12 mouse cellular contexts compared by ENCODE assay signal in the genomic region with DNA sequence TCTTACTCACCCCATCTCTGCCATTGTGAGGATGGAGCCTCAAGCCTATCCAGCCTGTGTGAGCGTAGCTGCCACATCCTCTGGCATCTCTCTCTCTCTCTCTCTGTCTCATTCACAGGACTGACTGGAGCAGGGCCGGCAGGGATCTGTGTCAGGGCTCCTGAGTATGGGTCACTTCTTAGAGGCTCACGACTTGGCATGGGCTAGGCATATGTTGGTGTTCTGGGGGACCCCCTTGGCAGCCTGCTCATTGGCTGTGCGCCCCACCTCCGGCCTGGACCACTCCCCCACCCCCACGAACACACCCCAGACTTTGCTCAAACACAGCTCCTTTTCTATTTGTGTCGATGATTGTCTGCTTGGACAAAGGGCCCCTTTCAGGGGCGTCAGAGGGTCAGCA. TPM values are rescaled to one million over a fixed set of nuclear protein-coding genes. Genes with fewer than 3 reads are reported as not detected.
DNase-seq lines count a peak whose midpoint lies in the region; ATAC-seq and TF ChIP-seq lines count a peak whose summit lies in the region.
"Had no signal": no experiment of that assay in that cellular context is flagged by ENCODE, and none has a peak within 500 bp of the region (broad histone marks: within the 10 kb centered on the region; RNA-seq: fewer than 3 reads in every experiment).

No protein-coding gene starts in this region.

- 0 out of 2 replicates have a peak overlapping the region, but pooled peaks have one; percentile 8 for H3K9ac ChIP-seq in neural tube, embryonic 11.5 days (ENCODE audit: low read length)
- no peak overlapping the region for H3K9ac ChIP-seq in hindbrain, embryonic 11.5 days (ENCODE audit: low read depth, low read length)
- H3K9ac ChIP-seq in midbrain, embryonic 12.5 days (replicated peaks), result peak overlapping the region; percentile 17; the same call in 1 of the 2 replicates
- H3K9ac ChIP-seq: lung, embryonic 14.5 days had no signal

- intact Hi-C loops in left cerebral cortex, adult 2 months (cut with DNase I), result no loop called here

- no peak for TF ChIP-seq CTCF in left cerebral cortex, adult 2 months (IDR thresholded peaks at IDR 0.05)

- ATAC-seq in neural tube, embryonic 11.5 days (ENCODE audit: insufficient read depth, low FRiP score, low TSS enrichment), result peak; percentile 13; the same call in 1 of the 2 replicates
- ATAC-seq in hindbrain, embryonic 11.5 days (ENCODE audit: low FRiP score), result peak; percentile 15; the same call in 1 of the 2 replicates
- no peak for ATAC-seq in midbrain, embryonic 12.5 days (ENCODE audit: low FRiP score, low read depth)

- H3K4me3 ChIP-seq in neural tube, embryonic 11.5 days (ENCODE audit: low read depth, low read length), result no peak overlapping the region
- H3K4me3 ChIP-seq in hindbrain, embryonic 11.5 days (ENCODE audit: low read depth, low read length), result no peak overlapping the region
- no peak overlapping the region for H3K4me3 ChIP-seq in midbrain, embryonic 12.5 days
- H3K4me3 ChIP-seq in left cerebral cortex, adult 2 months, result no peak overlapping the region
- H3K4me3 ChIP-seq: erythroblast, embryonic 14.5 days had no signal

- H3K4me1 ChIP-seq in neural tube, embryonic 11.5 days (ENCODE audit: control insufficient read depth, insufficient read depth, low read length), result peaks cover 38% of the 10 kb centered on the region
- peaks cover 26% of the 10 kb centered on the region for H3K4me1 ChIP-seq in hindbrain, embryonic 11.5 days (replicated peaks; ENCODE audit: control insufficient read depth, insufficient read depth, low read length)
- peaks cover 64% of the 10 kb centered on the region for H3K4me1 ChIP-seq in midbrain, embryonic 12.5 days

- no peaks in the 10 kb centered on the region for H3K36me3 ChIP-seq in neural tube, embryonic 11.5 days (ENCODE audit: control insufficient read depth, insufficient read depth, low read length)
- no peaks in the 10 kb centered on the region for H3K36me3 ChIP-seq in hindbrain, embryonic 11.5 days (ENCODE audit: control insufficient read depth, insufficient read depth, low read length)
- H3K36me3 ChIP-seq in midbrain, embryonic 12.5 days, result no peaks in the 10 kb centered on the region

- H3K27me3 ChIP-seq in neural tube, embryonic 11.5 days (ENCODE audit: control insufficient read depth, insufficient read depth, low read length), result 0 out of 2 replicates have a peak, but pooled peaks cover 2% of the 10 kb centered on the region
- H3K27me3 ChIP-seq in hindbrain, embryonic 11.5 days (ENCODE audit: control insufficient read depth, insufficient read depth, low read length), result 0 out of 2 replicates have a peak, but pooled peaks cover 3% of the 10 kb centered on the region
- H3K27me3 ChIP-seq in midbrain, embryonic 12.5 days, result peaks cover 76% of the 10 kb centered on the region

- no peak overlapping the region for H3K4me2 ChIP-seq in neural tube, embryonic 11.5 days (ENCODE audit: low read depth)
- no peak overlapping the region; the same call in 1 of the 2 replicates for H3K4me2 ChIP-seq in hindbrain, embryonic 11.5 days (replicated peaks; ENCODE audit: low read depth, low read length)
- no peak overlapping the region; the same call in 1 of the 2 replicates for H3K4me2 ChIP-seq in midbrain, embryonic 12.5 days (replicated peaks)
- H3K4me2 ChIP-seq: lung, embryonic 14.5 days had no signal

- whole genome bisulfite sequencing in neural tube, embryonic 11.5 days, result 37% methylated on average over 8 of the region's 8 CpGs
- 31% methylated on average over 8 of the region's 8 CpGs for whole genome bisulfite sequencing in hindbrain, embryonic 11.5 days
- WGBS in midbrain, embryonic 12.5 days, result 17% methylated on average over 8 of the region's 8 CpGs

- H3K9me3 ChIP-seq in neural tube, embryonic 11.5 days (ENCODE audit: control insufficient read depth, low read length), result no peaks in the 10 kb centered on the region
- no peaks in the 10 kb centered on the region for H3K9me3 ChIP-seq in hindbrain, embryonic 11.5 days (ENCODE audit: control insufficient read depth, low read length)
- no peaks in the 10 kb centered on the region for H3K9me3 ChIP-seq in midbrain, embryonic 12.5 days

- peak; percentile 50 for DNase-seq in neural tube, embryonic 11.5 days (ENCODE audit: low spot score)
- no peak for DNase-seq in neural tube, embryonic 10.5 days (ENCODE audit: extremely low spot score, low spot score)
- DNase-seq in hindbrain, embryonic 11.5 days (ENCODE audit: low spot score), result no peak
- DNase-seq in gastrocnemius, postnatal 25 days, result no peak
- no peak for DNase-seq in kidney, postnatal 10 days
- no peak for DNase-seq in left cerebral cortex, adult 2 months (ENCODE audit: extremely low spot score in 1 of 2, low spot score in 2 of 2)
- DNase-seq in gastrocnemius, postnatal 4 days (ENCODE audit: low spot score in 2 of 2), result no peak
- DNase-seq: cerebellum, adult 9-11 months; kidney, adult 8-10 months; lung, embryonic 14.5 days had no signal

- H3K27ac ChIP-seq in neural tube, embryonic 11.5 days (ENCODE audit: low read depth, low read length), result peak overlapping the region; percentile 83
- peak overlapping the region; percentile 84 for H3K27ac ChIP-seq in hindbrain, embryonic 11.5 days (ENCODE audit: low read depth, low read length)
- H3K27ac ChIP-seq in midbrain, embryonic 12.5 days (replicated peaks), result peak overlapping the region; percentile 84
- no peak overlapping the region for H3K27ac ChIP-seq in left cerebral cortex, adult 2 months

RNA-seq across cellular contexts. Expression of a gene that starts 17.5 kb away (rescaled TPM):
- polyA plus RNA-seq in neural tube, embryonic 11.5 days (2014; fragmentation: Nextera tagmentation; extraction: Ambion mirVana), result 61.3 and 72.0 TPM in 2 replicates
- 50.9 and 56.4 TPM in 2 replicates for polyA plus RNA-seq in hindbrain, embryonic 11.5 days (2014; fragmentation: Nextera tagmentation; extraction: Ambion mirVana)
- 66.2 and 88.3 TPM in 2 replicates for polyA plus RNA-seq in midbrain, embryonic 12.5 days (2016; fragmentation: Nextera tagmentation; extraction: Ambion mirVana)
- 1 to 10 TPM; 2.1 to 3.8 TPM for total RNA-seq in gastrocnemius, postnatal 25 days (2021)
- 100 to 1,000 TPM; 112 to 140 TPM for total RNA-seq in left cerebral cortex, adult 2 months (2021)
- total RNA-seq in gastrocnemius, postnatal 4 days (2021), result 1 to 10 TPM; 2.2 to 2.6 TPM
- polyA plus RNA-seq: erythroblast, embryonic 14.5 days had no signal

RNA-seq across cellular contexts. Expression of a gene that starts 45.8 kb away (rescaled TPM):
- 38.6 and 39.7 TPM in 2 replicates for polyA plus RNA-seq in neural tube, embryonic 11.5 days (2014; fragmentation: Nextera tagmentation; extraction: Ambion mirVana)
- polyA plus RNA-seq in hindbrain, embryonic 11.5 days (2014; fragmentation: Nextera tagmentation; extraction: Ambion mirVana), result 37.2 and 39.0 TPM in 2 replicates
- 31.8 and 37.5 TPM in 2 replicates for polyA plus RNA-seq in midbrain, embryonic 12.5 days (2016; fragmentation: Nextera tagmentation; extraction: Ambion mirVana)
- total RNA-seq in gastrocnemius, postnatal 25 days (2021), result 1 to 10 TPM; 8.0 to 8.2 TPM
- total RNA-seq in left cerebral cortex, adult 2 months (2021), result 10 to 100 TPM; 24.8 to 26.7 TPM
- 10 to 100 TPM; 26.5 to 27.1 TPM for total RNA-seq in gastrocnemius, postnatal 4 days (2021)

RNA-seq across cellular contexts. Expression of a gene that starts 46.1 kb away (rescaled TPM):
- polyA plus RNA-seq in neural tube, embryonic 11.5 days (2014; fragmentation: Nextera tagmentation; extraction: Ambion mirVana), result 238 and 260 TPM in 2 replicates
- polyA plus RNA-seq in hindbrain, embryonic 11.5 days (2014; fragmentation: Nextera tagmentation; extraction: Ambion mirVana), result 232 and 255 TPM in 2 replicates
- polyA plus RNA-seq in midbrain, embryonic 12.5 days (2016; fragmentation: Nextera tagmentation; extraction: Ambion mirVana), result 203 and 205 TPM in 2 replicates
- total RNA-seq in gastrocnemius, postnatal 25 days (2021), result 1 to 10 TPM; 1.7 to 2.5 TPM
- total RNA-seq in left cerebral cortex, adult 2 months (2021), result 1 to 10 TPM; 5.3 to 7.2 TPM
- total RNA-seq in gastrocnemius, postnatal 4 days (2021), result 10 to 100 TPM; 31.2 to 33.7 TPM

RNA-seq across cellular contexts. Expression of a gene that starts 51.6 kb away (rescaled TPM):
- polyA plus RNA-seq in neural tube, embryonic 11.5 days (2014; fragmentation: Nextera tagmentation; extraction: Ambion mirVana), result 242 and 267 TPM in 2 replicates
- 257 and 262 TPM in 2 replicates for polyA plus RNA-seq in hindbrain, embryonic 11.5 days (2014; fragmentation: Nextera tagmentation; extraction: Ambion mirVana)
- 231 TPM in 2 replicates for polyA plus RNA-seq in midbrain, embryonic 12.5 days (2016; fragmentation: Nextera tagmentation; extraction: Ambion mirVana)
- 1 to 10 TPM; 7.3 to 8.2 TPM for total RNA-seq in gastrocnemius, postnatal 25 days (2021)
- total RNA-seq in left cerebral cortex, adult 2 months (2021), result 10 to 100 TPM; 24.4 to 25.7 TPM
- 10 to 100 TPM; 38.4 to 42.2 TPM for total RNA-seq in gastrocnemius, postnatal 4 days (2021)

Comparison
In these comparisons a context has a peak if more than half of its experiments do, and no peak if none do; other contexts are left out.
1. RNA of a gene that starts 17.5 kb away (total RNA-seq): 112 to 140 TPM in left cerebral cortex, adult 2 months; 2.1 to 3.8 TPM in gastrocnemius, postnatal 25 days and 2.2 to 2.6 TPM in gastrocnemius, postnatal 4 days; every median in the first group is over 10 times any median in the second.